Mouse (Mus musculus): ENCODE measurements at regions not wholly inside any gene's neighbourhood (a gene's known extent, or its start where the extent isn't known, plus 50 kb on each side); places are given as distances from the start of the nearest gene placed in this dataset.

GRCm38 (mm10) chr13:82187196-82187595 is 404.3 kb downstream of the Cetn3 start:
- TF ChIP-seq POLR2A (IDR thresholded peaks at IDR 0.05; ENCODE audit: borderline replicate concordance, extremely low read depth, insufficient read depth, insufficient read length, poor library complexity, severe bottlenecking) (no peak), CTCF (IDR thresholded peaks at IDR 0.05; ENCODE audit: borderline replicate concordance, extremely low read depth, insufficient read depth, insufficient read length) (no peak)
- no peak for DNase-seq (ENCODE audit: low read depth)

DNA sequence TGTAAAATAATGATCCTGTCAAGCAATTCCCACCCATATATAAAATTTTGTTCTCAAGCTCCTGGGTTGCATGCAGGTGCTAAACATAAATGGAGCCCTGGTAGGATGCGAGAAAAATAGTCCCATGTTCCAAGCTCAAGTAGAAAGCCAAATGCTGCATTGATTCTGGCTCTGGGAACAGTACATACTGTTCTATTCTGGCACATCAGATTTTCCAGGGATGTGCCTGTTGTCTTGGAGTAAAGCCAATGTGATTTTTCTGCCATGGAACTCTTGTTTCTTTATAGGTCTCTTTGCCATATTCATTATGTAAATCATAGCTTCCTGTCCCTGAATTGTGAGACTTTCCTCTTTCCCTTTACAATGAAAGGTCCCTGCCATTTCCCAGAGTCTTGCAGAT is 417.9 kb downstream of the Cetn3 start:
- DNase-seq (ENCODE audit: low read depth), result peak; percentile 58
- TF ChIP-seq CTCF (IDR thresholded peaks at IDR 0.05; ENCODE audit: borderline replicate concordance, extremely low read depth, insufficient read depth, insufficient read length) (no peak), POLR2A (IDR thresholded peaks at IDR 0.05; ENCODE audit: borderline replicate concordance, extremely low read depth, insufficient read depth, insufficient read length, poor library complexity, severe bottlenecking) (no peak)

GRCm38 (mm10) chr13:82225430-82225829 is 442.6 kb downstream of the Cetn3 start:
- no peak for TF ChIP-seq CTCF (IDR thresholded peaks at IDR 0.05; ENCODE audit: borderline replicate concordance, extremely low read depth, insufficient read depth, insufficient read length)
- TF ChIP-seq POLR2A (IDR thresholded peaks at IDR 0.05; ENCODE audit: borderline replicate concordance, extremely low read depth, insufficient read depth, insufficient read length, poor library complexity, severe bottlenecking), result no peak

GRCm38 (mm10) chr13:82233901-82234300 is 451.0 kb downstream of the Cetn3 start:
- TF ChIP-seq CTCF (IDR thresholded peaks at IDR 0.05; ENCODE audit: borderline replicate concordance, extremely low read depth, insufficient read depth, insufficient read length), result no peak
- TF ChIP-seq POLR2A (IDR thresholded peaks at IDR 0.05; ENCODE audit: borderline replicate concordance, extremely low read depth, insufficient read depth, insufficient read length, poor library complexity, severe bottlenecking), result no peak
- no peak for DNase-seq (ENCODE audit: low read depth)

More at GRCm38 (mm10) chr13:82225430-82225829, 442.6 kb downstream of the Cetn3 start:
- no peak for DNase-seq (ENCODE audit: low read depth)

- no peak for DNase-seq (ENCODE audit: low read depth)
- TF ChIP-seq POLR2A (IDR thresholded peaks at IDR 0.05; ENCODE audit: borderline replicate concordance, extremely low read depth, insufficient read depth, insufficient read length, poor library complexity, severe bottlenecking), result no peak
- no peak for TF ChIP-seq CTCF (IDR thresholded peaks at IDR 0.05; ENCODE audit: borderline replicate concordance, extremely low read depth, insufficient read depth, insufficient read length)
Observed at GRCm38 (mm10) chr13:82246231-82246630, 463.4 kb downstream of the Cetn3 start.

GRCm38 (mm10) chr13:82250361-82250760 is 467.5 kb downstream of the Cetn3 start:
- TF ChIP-seq CTCF (IDR thresholded peaks at IDR 0.05; ENCODE audit: borderline replicate concordance, extremely low read depth, insufficient read depth, insufficient read length), result no peak
- TF ChIP-seq POLR2A (IDR thresholded peaks at IDR 0.05; ENCODE audit: borderline replicate concordance, extremely low read depth, insufficient read depth, insufficient read length, poor library complexity, severe bottlenecking), result no peak
- no peak for DNase-seq (ENCODE audit: low read depth)

DNA sequence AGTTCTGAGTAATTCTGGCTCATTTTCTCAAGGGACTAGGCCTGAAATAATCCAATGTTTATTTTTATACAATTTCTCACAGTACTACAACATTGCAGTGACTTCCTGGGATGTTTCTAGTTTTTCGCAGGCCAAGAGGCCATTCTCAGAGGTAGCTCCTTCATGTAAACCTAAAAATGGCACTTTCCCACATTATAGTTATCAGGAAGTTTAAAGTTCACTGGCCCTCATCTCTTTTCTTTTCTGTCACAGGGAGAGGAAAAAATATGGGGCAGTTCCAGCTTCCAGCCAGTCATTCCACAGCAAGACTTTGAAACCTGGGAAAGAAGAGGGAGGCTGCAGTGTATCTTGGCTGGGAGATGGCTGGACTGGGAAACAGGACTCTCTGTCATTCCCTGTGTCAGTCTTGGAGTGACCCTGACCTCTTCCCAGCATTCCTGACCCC is 475.6 kb downstream of the Cetn3 start:
- TF ChIP-seq POLR2A (IDR thresholded peaks at IDR 0.05; ENCODE audit: borderline replicate concordance, extremely low read depth, insufficient read depth, insufficient read length, poor library complexity, severe bottlenecking), result no peak
- TF ChIP-seq CTCF (IDR thresholded peaks at IDR 0.05; ENCODE audit: borderline replicate concordance, extremely low read depth, insufficient read depth, insufficient read length), result no peak
- DNase-seq (ENCODE audit: low read depth), result no peak

DNA sequence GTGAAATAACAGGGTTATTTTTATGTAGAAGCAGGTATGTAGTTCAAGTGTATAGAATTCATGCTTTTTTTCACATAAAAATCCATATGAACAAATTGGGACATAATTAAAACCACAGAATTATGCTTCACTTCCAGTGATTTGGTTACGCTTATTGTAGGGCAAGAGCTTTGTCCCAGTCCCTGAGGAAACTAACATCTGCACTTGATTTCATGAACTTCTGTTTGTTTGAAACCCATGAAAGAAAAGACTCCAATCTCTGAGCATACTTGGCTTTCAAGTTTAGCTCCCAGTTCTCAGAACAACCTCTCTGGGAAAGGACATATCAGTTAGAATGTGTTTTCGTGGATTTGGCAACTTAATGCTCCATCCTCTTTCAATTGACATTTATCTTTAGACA is 481.4 kb downstream of the Cetn3 start:
- DNase-seq (ENCODE audit: low read depth), result no peak
- TF ChIP-seq POLR2A (IDR thresholded peaks at IDR 0.05; ENCODE audit: borderline replicate concordance, extremely low read depth, insufficient read depth, insufficient read length, poor library complexity, severe bottlenecking) (no peak), CTCF (IDR thresholded peaks at IDR 0.05; ENCODE audit: borderline replicate concordance, extremely low read depth, insufficient read depth, insufficient read length) (no peak)

GRCm38 (mm10) chr13:82265170-82265569 is 482.3 kb downstream of the Cetn3 start:
- peak; percentile 41 for DNase-seq (ENCODE audit: low read depth)
- no peak for TF ChIP-seq CTCF (IDR thresholded peaks at IDR 0.05; ENCODE audit: borderline replicate concordance, extremely low read depth, insufficient read depth, insufficient read length)
- TF ChIP-seq POLR2A (IDR thresholded peaks at IDR 0.05; ENCODE audit: borderline replicate concordance, extremely low read depth, insufficient read depth, insufficient read length, poor library complexity, severe bottlenecking), result no peak

DNA sequence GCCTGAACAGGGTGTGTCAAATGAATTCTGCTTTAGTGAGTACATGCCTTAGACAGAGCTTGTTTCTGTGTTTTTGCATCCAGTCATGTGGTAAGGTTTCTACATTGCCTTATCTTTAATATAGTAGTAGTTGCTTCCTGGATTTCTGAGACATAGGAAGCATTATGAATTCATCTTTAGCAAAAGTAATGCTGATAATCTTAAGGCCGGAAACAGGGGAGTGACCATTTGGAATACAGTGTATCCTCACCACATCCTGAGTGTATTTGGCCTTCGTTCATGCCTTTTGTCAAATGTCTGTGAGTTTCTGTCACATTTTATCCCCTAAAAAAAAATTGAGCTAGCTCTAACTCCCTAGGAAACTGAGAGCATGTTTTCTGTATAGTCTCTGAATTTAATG is 482.9 kb downstream of the Cetn3 start:
- no peak for DNase-seq (ENCODE audit: low read depth)
- TF ChIP-seq POLR2A (IDR thresholded peaks at IDR 0.05; ENCODE audit: borderline replicate concordance, extremely low read depth, insufficient read depth, insufficient read length, poor library complexity, severe bottlenecking), result no peak
- no peak for TF ChIP-seq CTCF (IDR thresholded peaks at IDR 0.05; ENCODE audit: borderline replicate concordance, extremely low read depth, insufficient read depth, insufficient read length)

DNA sequence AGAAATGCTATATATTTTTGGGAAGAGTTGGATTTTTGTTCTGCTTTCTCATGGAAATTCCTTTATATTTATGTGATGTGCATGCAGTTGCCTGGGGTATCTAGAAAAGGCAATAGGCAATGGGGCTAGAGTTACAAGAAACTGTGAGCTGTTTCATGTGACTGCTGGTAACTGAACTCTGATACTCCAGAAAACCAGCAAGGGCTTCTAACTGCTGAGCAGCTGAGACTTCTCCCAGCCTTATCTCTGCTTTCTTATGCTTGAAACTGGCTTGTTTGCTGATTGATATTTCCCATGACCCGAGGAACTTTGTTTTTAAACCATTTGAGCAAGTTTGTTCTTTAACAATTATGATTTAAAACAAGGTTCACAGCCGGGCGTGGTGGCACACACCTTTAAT is 491.9 kb downstream of the Cetn3 start:
- no peak for DNase-seq (ENCODE audit: low read depth)
- TF ChIP-seq CTCF (IDR thresholded peaks at IDR 0.05; ENCODE audit: borderline replicate concordance, extremely low read depth, insufficient read depth, insufficient read length), result no peak
- no peak for TF ChIP-seq POLR2A (IDR thresholded peaks at IDR 0.05; ENCODE audit: borderline replicate concordance, extremely low read depth, insufficient read depth, insufficient read length, poor library complexity, severe bottlenecking)

DNA sequence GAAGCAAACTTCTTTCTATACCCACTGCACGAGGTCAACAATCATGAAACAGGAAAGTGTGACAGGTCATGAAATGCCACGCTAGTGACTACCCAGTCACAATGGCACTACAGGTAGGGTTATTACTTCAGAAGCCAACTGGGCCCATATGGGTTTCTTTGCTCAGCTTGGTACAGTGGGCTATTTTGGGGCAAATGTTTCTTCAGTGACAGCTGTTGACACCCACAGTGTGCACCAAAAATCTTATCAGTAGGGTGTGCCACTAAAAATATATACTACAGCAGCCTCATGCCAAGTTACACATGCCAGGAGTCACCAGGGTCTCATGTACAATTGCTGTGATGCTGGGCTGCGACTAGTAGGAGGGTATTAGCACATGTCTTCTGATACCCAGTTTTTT is 493.1 kb downstream of the Cetn3 start:
- TF ChIP-seq POLR2A (IDR thresholded peaks at IDR 0.05; ENCODE audit: borderline replicate concordance, extremely low read depth, insufficient read depth, insufficient read length, poor library complexity, severe bottlenecking), result no peak
- no peak for TF ChIP-seq CTCF (IDR thresholded peaks at IDR 0.05; ENCODE audit: borderline replicate concordance, extremely low read depth, insufficient read depth, insufficient read length)

More for the DNA sequence above, 493.1 kb downstream of the Cetn3 start:
- DNase-seq (ENCODE audit: low read depth), result no peak

All from brain, embryonic 14.5 days (tissue).